In genomic region chr6:120927765-120928164, GRCm38 (mm10) we compare ENCODE assay signal across 10 mouse cellular contexts. TPM values are rescaled to one million over a fixed set of nuclear protein-coding genes. Genes with fewer than 3 reads are reported as not detected.
DNase-seq lines count a peak whose midpoint lies in the region; ATAC-seq and TF ChIP-seq lines count a peak whose summit lies in the region.
"Had no signal": no experiment of that assay in that cellular context is flagged by ENCODE, and none has a peak within 500 bp of the region (broad histone marks: within the 10 kb centered on the region; RNA-seq: fewer than 3 reads in every experiment).

No protein-coding gene starts in this region.

- TF ChIP-seq POLR2A in embryonic fibroblast, embryonic 13.5 days (IDR thresholded peaks at IDR 0.05; ENCODE audit: low read depth, low read length), result no peak

- DNase-seq in hindbrain, postnatal 0 days (ENCODE audit: low spot score), result peak; percentile 12
- DNase-seq in NIH3T3 (ENCODE audit: low read depth), result peak; percentile 85
- peak; percentile 87 to 90 for DNase-seq in kidney, postnatal 36 days
- DNase-seq in neural tube, embryonic 10.5 days (ENCODE audit: extremely low spot score, low spot score), result no peak
- no peak for DNase-seq in frontal cortex, adult 2 months (ENCODE audit: extremely low spot score in 1 of 2, low spot score in 1 of 2)

- H3K9ac ChIP-seq in hindbrain, postnatal 0 days (replicated peaks; ENCODE audit: low read length), result no peak overlapping the region
- H3K9ac ChIP-seq in hindbrain, embryonic 12.5 days, result no peak overlapping the region
- no peak overlapping the region for H3K9ac ChIP-seq in midbrain, embryonic 16.5 days (ENCODE audit: low read depth, low read length)
- H3K9ac ChIP-seq: embryonic facial prominence, embryonic 12.5 days; neural tube, embryonic 13.5 days had no signal

- peaks cover 4% of the 10 kb centered on the region; the same call in 1 of the 2 replicates for H3K36me3 ChIP-seq in hindbrain, postnatal 0 days (ENCODE audit: insufficient read depth, low read length)
- peaks cover 18% of the 10 kb centered on the region for H3K36me3 ChIP-seq in hindbrain, embryonic 12.5 days
- H3K36me3 ChIP-seq in midbrain, embryonic 16.5 days (ENCODE audit: control insufficient read depth, insufficient read depth, low read length), result peaks cover 9% of the 10 kb centered on the region

- no peak overlapping the region for H3K27ac ChIP-seq in hindbrain, postnatal 0 days
- H3K27ac ChIP-seq in hindbrain, embryonic 12.5 days, result no peak overlapping the region
- peak overlapping the region; percentile 65; the same call in 1 of the 2 replicates for H3K27ac ChIP-seq in embryonic fibroblast, embryonic 13.5 days (ENCODE audit: insufficient read depth, low read length)
- H3K27ac ChIP-seq in midbrain, embryonic 16.5 days (ENCODE audit: low read length), result no peak overlapping the region
- H3K27ac ChIP-seq: embryonic facial prominence, embryonic 12.5 days; neural tube, embryonic 13.5 days had no signal

- H3K27me3 ChIP-seq in hindbrain, postnatal 0 days (ENCODE audit: insufficient read depth, low read length), result no peaks in the 10 kb centered on the region
- no peaks in the 10 kb centered on the region for H3K27me3 ChIP-seq in hindbrain, embryonic 12.5 days
- no peaks in the 10 kb centered on the region for H3K27me3 ChIP-seq in midbrain, embryonic 16.5 days (ENCODE audit: control insufficient read depth, insufficient read depth, low read depth, low read length)
- H3K27me3 ChIP-seq: embryonic facial prominence, embryonic 12.5 days; neural tube, embryonic 13.5 days had no signal

- 53% methylated on average over 3 of the region's 3 CpGs for WGBS in hindbrain, postnatal 0 days
- WGBS in hindbrain, embryonic 12.5 days, result 78% methylated on average over 3 of the region's 3 CpGs
- WGBS in midbrain, embryonic 16.5 days, result 76% methylated on average over 3 of the region's 3 CpGs

- no peak overlapping the region for H3K4me2 ChIP-seq in hindbrain, postnatal 0 days (ENCODE audit: low read depth, low read length)
- H3K4me2 ChIP-seq in hindbrain, embryonic 12.5 days (replicated peaks), result no peak overlapping the region
- no peak overlapping the region for H3K4me2 ChIP-seq in midbrain, embryonic 16.5 days (ENCODE audit: low read length)
- H3K4me2 ChIP-seq: embryonic facial prominence, embryonic 12.5 days; neural tube, embryonic 13.5 days had no signal

- no peaks in the 10 kb centered on the region for H3K9me3 ChIP-seq in hindbrain, postnatal 0 days (ENCODE audit: low read length)
- no peaks in the 10 kb centered on the region for H3K9me3 ChIP-seq in hindbrain, embryonic 12.5 days (replicated peaks)
- H3K9me3 ChIP-seq in midbrain, embryonic 16.5 days (replicated peaks; ENCODE audit: control insufficient read depth, low read length, poor library complexity, severe bottlenecking), result no peaks in the 10 kb centered on the region
- H3K9me3 ChIP-seq: embryonic facial prominence, embryonic 12.5 days; neural tube, embryonic 13.5 days had no signal

- TF ChIP-seq CTCF in hindbrain, postnatal 0 days (IDR thresholded peaks at IDR 0.05; ENCODE audit: low read depth), result no peak
- TF ChIP-seq CTCF in embryonic fibroblast, embryonic 13.5 days (IDR thresholded peaks at IDR 0.05; ENCODE audit: borderline replicate concordance, insufficient read depth, low read length), result no peak

- no peaks in the 10 kb centered on the region for H3K4me1 ChIP-seq in hindbrain, postnatal 0 days (ENCODE audit: insufficient read depth, low read length)
- no peaks in the 10 kb centered on the region for H3K4me1 ChIP-seq in hindbrain, embryonic 12.5 days
- peaks cover 8% of the 10 kb centered on the region for H3K4me1 ChIP-seq in embryonic fibroblast, embryonic 13.5 days (ENCODE audit: control insufficient read depth, insufficient read depth, low read length)
- H3K4me1 ChIP-seq in midbrain, embryonic 16.5 days (ENCODE audit: control insufficient read depth, insufficient read depth, low read length), result no peaks in the 10 kb centered on the region
- H3K4me1 ChIP-seq: embryonic facial prominence, embryonic 12.5 days; neural tube, embryonic 13.5 days had no signal

- peak; percentile 33; the same call in 1 of the 2 replicates for ATAC-seq in hindbrain, postnatal 0 days
- no peak for ATAC-seq in hindbrain, embryonic 12.5 days (ENCODE audit: low FRiP score)
- ATAC-seq in midbrain, embryonic 16.5 days, result no peak

- H3K4me3 ChIP-seq in hindbrain, postnatal 0 days (ENCODE audit: low read length), result no peak overlapping the region
- no peak overlapping the region for H3K4me3 ChIP-seq in hindbrain, embryonic 12.5 days
- H3K4me3 ChIP-seq in embryonic fibroblast, embryonic 13.5 days (ENCODE audit: insufficient read depth, low read length), result no peak overlapping the region
- no peak overlapping the region for H3K4me3 ChIP-seq in midbrain, embryonic 16.5 days (ENCODE audit: low read depth, low read length)
- H3K4me3 ChIP-seq: embryonic facial prominence, embryonic 12.5 days; neural tube, embryonic 13.5 days had no signal

RNA-seq across cellular contexts. Expression of gene Bid, which starts 11.1 kb away (rescaled TPM):
- 34.3 and 43.6 TPM in 2 replicates for total RNA-seq in hindbrain, postnatal 0 days (2014; rRNA removed)
- polyA plus RNA-seq in hindbrain, postnatal 0 days (2015; fragmentation: Nextera tagmentation; extraction: Ambion mirVana), result 41.5 and 44.3 TPM in 2 replicates
- polyA plus RNA-seq in hindbrain, embryonic 12.5 days (2016; fragmentation: Nextera tagmentation; extraction: Ambion mirVana), result 17.5 and 19.4 TPM in 2 replicates
- 21.7 TPM in 2 replicates for polyA plus RNA-seq in embryonic fibroblast, embryonic 13.5 days (2011; ENCODE audit: insufficient read length, low read depth, missing spikeins)
- 49.3 and 51.5 TPM in 2 replicates for polyA plus RNA-seq in midbrain, embryonic 16.5 days (2015; fragmentation: Nextera tagmentation; extraction: Ambion mirVana)
- polyA plus RNA-seq in frontal cortex, adult 2 months (2012; rRNA removed), result 19.7 and 20.1 TPM in 2 replicates

Comparison
In these comparisons a context has a peak if more than half of its experiments do, and no peak if none do; other contexts are left out.
1. DNase-seq: peak in hindbrain, postnatal 0 days (single experiment), NIH3T3 (single experiment) and kidney, postnatal 36 days (2 of 2); none in neural tube, embryonic 10.5 days (single experiment) and frontal cortex, adult 2 months (0 of 2).